Mouse (Mus musculus) bone marrow macrophage, adult 2 months (primary cell): Measurements from ENCODE around the gene Alox8.

Source experiments
- CTCF ChIP-seq: IDR thresholded peaks from 2 replicates; pipeline ENCODE4 v1.5.1; 2012; ENCODE audit warnings: low read depth, mild to moderate bottlenecking, low read length, moderate library complexity
- POLR2A ChIP-seq: IDR thresholded peaks from 2 replicates; pipeline ENCODE4 v1.6.1; 2012; ENCODE audit warnings: mild to moderate bottlenecking, low read depth, low read length, borderline replicate concordance

GRCm38 (mm10) chr11:69174722-69175121 is 22.9 kb downstream of the Alox8 start:
- TF ChIP-seq POLR2A, result no peak
- TF ChIP-seq CTCF, result no peak
